Mouse (Mus musculus): Measurements from ENCODE around the gene Osbpl2. TPM values are rescaled to one million over a fixed set of nuclear protein-coding genes. Genes with fewer than 3 reads are reported as not detected.
A peak's percentile ranks its signal among the peaks of the same experiment; 100 is the strongest.

The Osbpl2 gene
- polyA plus RNA-seq, 1 experiment from 2014 or later: 40.1 TPM

GRCm38 (mm10) chr2:180108285-180108684 is 10.8 kb upstream of the Osbpl2 start:
- H3K4me3 ChIP-seq: no peak overlapping the region
- WGBS: 67% methylated on average over 6 of the region's 6 CpGs

GRCm38 (mm10) chr2:180113909-180114890 is 4.9 kb upstream of the Osbpl2 start:
- Histone ChIP-seq H3K4me2 (replicated peaks) (no peak overlapping the region), H3K36me3 (no peaks in the 10 kb centered on the region), H3K4me1 (peaks cover 13% of the 10 kb centered on the region), H3K4me3 (no peak overlapping the region), H3K27me3 (peaks cover 28% of the 10 kb centered on the region), H3K27ac (no peak overlapping the region), H3K9me3 (no peaks in the 10 kb centered on the region), H3K9ac (no peak overlapping the region)
- WGBS: 54% methylated on average over 17 of the region's 17 CpGs
- no peak for ATAC-seq (ENCODE audit: low FRiP score, low read depth)

More at GRCm38 (mm10) chr2:180108285-180108684, 10.8 kb upstream of the Osbpl2 start:
- ATAC-seq (ENCODE audit: low FRiP score, low read depth): no peak
- Histone ChIP-seq H3K27ac (no peak overlapping the region), H3K9ac (no peak overlapping the region), H3K27me3 (peaks cover 49% of the 10 kb centered on the region), H3K36me3 (no peaks in the 10 kb centered on the region), H3K4me2 (replicated peaks) (no peak overlapping the region), H3K9me3 (no peaks in the 10 kb centered on the region), H3K4me1 (peaks cover 13% of the 10 kb centered on the region)

- H3K9me3 ChIP-seq: no peaks in the 10 kb centered on the region
- H3K9ac ChIP-seq: no peak overlapping the region
- no peak overlapping the region for H3K4me2 ChIP-seq (replicated peaks)
- H3K36me3 ChIP-seq: no peaks in the 10 kb centered on the region
- no peak overlapping the region for H3K4me3 ChIP-seq
- no peak for ATAC-seq (ENCODE audit: low FRiP score, low read depth)
- no peak overlapping the region for H3K27ac ChIP-seq
- H3K27me3 ChIP-seq: peaks cover 25% of the 10 kb centered on the region
- 42% methylated on average over 6 of the region's 6 CpGs for WGBS
- peaks cover 19% of the 10 kb centered on the region for H3K4me1 ChIP-seq
Observed at GRCm38 (mm10) chr2:180115279-180115678, 3.8 kb upstream of the Osbpl2 start.

- Histone ChIP-seq H3K27ac (no peak overlapping the region), H3K9me3 (no peaks in the 10 kb centered on the region)
- 70% methylated on average over 10 of the region's 10 CpGs for WGBS
Observed at GRCm38 (mm10) chr2:180116081-180116493, 3.0 kb upstream of the Osbpl2 start.

GRCm38 (mm10) chr2:180116741-180117484 is 2.2 kb upstream of the Osbpl2 start:
- Histone ChIP-seq H3K4me3 (no peak overlapping the region), H3K27ac (no peak overlapping the region), H3K27me3 (peaks cover 22% of the 10 kb centered on the region), H3K36me3 (no peaks in the 10 kb centered on the region), H3K4me2 (replicated peaks) (no peak overlapping the region), H3K4me1 (peaks cover 22% of the 10 kb centered on the region), H3K9me3 (no peaks in the 10 kb centered on the region), H3K9ac (no peak overlapping the region)
- ATAC-seq (ENCODE audit: low FRiP score, low read depth): no peak
- WGBS: 67% methylated on average over 8 of the region's 8 CpGs

More at GRCm38 (mm10) chr2:180116081-180116493, 3.0 kb upstream of the Osbpl2 start:
- H3K4me3 ChIP-seq: no peak overlapping the region
- ATAC-seq (ENCODE audit: low FRiP score, low read depth): no peak
- H3K4me1 ChIP-seq: peaks cover 22% of the 10 kb centered on the region
- no peak overlapping the region for H3K9ac ChIP-seq
- H3K4me2 ChIP-seq (replicated peaks): no peak overlapping the region
- no peaks in the 10 kb centered on the region for H3K36me3 ChIP-seq
- peaks cover 22% of the 10 kb centered on the region for H3K27me3 ChIP-seq

- H3K4me2 ChIP-seq (replicated peaks): peak overlapping the region; percentile 94; the same call in 1 of the 2 replicates
- no peak overlapping the region for H3K4me3 ChIP-seq
- H3K9me3 ChIP-seq: no peaks in the 10 kb centered on the region
- no peak overlapping the region for H3K27ac ChIP-seq
- H3K4me1 ChIP-seq: peaks cover 22% of the 10 kb centered on the region
- no peak for ATAC-seq (ENCODE audit: low FRiP score, low read depth)
- peaks cover 22% of the 10 kb centered on the region for H3K27me3 ChIP-seq
- H3K9ac ChIP-seq: peak overlapping the region; percentile 43; the same call in 1 of the 2 replicates
- no peaks in the 10 kb centered on the region for H3K36me3 ChIP-seq
- 11% methylated on average over 13 of the region's 13 CpGs for WGBS
Observed at GRCm38 (mm10) chr2:180117485-180118194, 1.5 kb upstream of the Osbpl2 start.

- Histone ChIP-seq H3K27me3 (peaks cover 14% of the 10 kb centered on the region), H3K4me2 (replicated peaks) (peak overlapping the region; percentile 94), H3K9me3 (no peaks in the 10 kb centered on the region), H3K27ac (peak overlapping the region; percentile 52; the same call in 1 of the 2 replicates), H3K4me3 (peak overlapping the region; percentile 93), H3K4me1 (peaks cover 22% of the 10 kb centered on the region), H3K9ac (peak overlapping the region; percentile 90), H3K36me3 (peaks cover 9% of the 10 kb centered on the region)
- ATAC-seq (ENCODE audit: low FRiP score, low read depth): peak; percentile 20
- WGBS: 1% methylated on average over 54 of the region's 68 CpGs
Observed at GRCm38 (mm10) chr2:180119439-180120291, 559 bp downstream of the Osbpl2 start.

- Histone ChIP-seq H3K27ac (no peak overlapping the region), H3K36me3 (peaks cover 9% of the 10 kb centered on the region), H3K4me2 (replicated peaks) (peak overlapping the region; percentile 94), H3K4me3 (peak overlapping the region; percentile 93), H3K27me3 (peaks cover 10% of the 10 kb centered on the region), H3K9ac (peak overlapping the region; percentile 90), H3K4me1 (peaks cover 22% of the 10 kb centered on the region), H3K9me3 (no peaks in the 10 kb centered on the region)
- ATAC-seq (ENCODE audit: low FRiP score, low read depth): no peak
- WGBS: 68% methylated on average over 5 of the region's 5 CpGs
Observed at GRCm38 (mm10) chr2:180120292-180120761, 1.2 kb downstream of the Osbpl2 start.

- peaks cover 9% of the 10 kb centered on the region for H3K36me3 ChIP-seq
- H3K9ac ChIP-seq: no peak overlapping the region
- ATAC-seq (ENCODE audit: low FRiP score, low read depth): no peak
Observed at GRCm38 (mm10) chr2:180124192-180124591, 5.1 kb downstream of the Osbpl2 start.

GRCm38 (mm10) chr2:180126195-180126594 is 7.1 kb downstream of the Osbpl2 start:
- H3K4me1 ChIP-seq: peaks cover 24% of the 10 kb centered on the region
- no peak for ATAC-seq (ENCODE audit: low FRiP score, low read depth)
- no peak overlapping the region for H3K27ac ChIP-seq
- peaks cover 9% of the 10 kb centered on the region for H3K36me3 ChIP-seq
- WGBS: 20% methylated on average over 4 of the region's 4 CpGs
- H3K9me3 ChIP-seq: no peaks in the 10 kb centered on the region
- H3K27me3 ChIP-seq: no peaks in the 10 kb centered on the region
- H3K9ac ChIP-seq: 0 out of 2 replicates have a peak overlapping the region, but pooled peaks have one; percentile 19
- no peak overlapping the region for H3K4me3 ChIP-seq
- no peak overlapping the region for H3K4me2 ChIP-seq (replicated peaks)

More at GRCm38 (mm10) chr2:180124192-180124591, 5.1 kb downstream of the Osbpl2 start:
- Histone ChIP-seq H3K4me3 (no peak overlapping the region), H3K4me2 (replicated peaks) (no peak overlapping the region), H3K9me3 (no peaks in the 10 kb centered on the region), H3K27me3 (no peaks in the 10 kb centered on the region), H3K27ac (no peak overlapping the region), H3K4me1 (peaks cover 33% of the 10 kb centered on the region)
- WGBS: 86% methylated on average over 2 of the region's 2 CpGs

- H3K9me3 ChIP-seq: no peaks in the 10 kb centered on the region
- 54% methylated on average over 1 of the region's 1 CpGs for WGBS
Observed at GRCm38 (mm10) chr2:180127675-180128074, 8.6 kb downstream of the Osbpl2 start.

More at GRCm38 (mm10) chr2:180127675-180128074, 8.6 kb downstream of the Osbpl2 start:
- Histone ChIP-seq H3K4me2 (replicated peaks) (no peak overlapping the region), H3K4me3 (no peak overlapping the region), H3K27me3 (no peaks in the 10 kb centered on the region), H3K27ac (no peak overlapping the region), H3K9ac (no peak overlapping the region), H3K4me1 (peaks cover 24% of the 10 kb centered on the region), H3K36me3 (peaks cover 9% of the 10 kb centered on the region)
- no peak for ATAC-seq (ENCODE audit: low FRiP score, low read depth)
